12 mouse cellular contexts compared by ENCODE assay signal in the genomic region with DNA sequence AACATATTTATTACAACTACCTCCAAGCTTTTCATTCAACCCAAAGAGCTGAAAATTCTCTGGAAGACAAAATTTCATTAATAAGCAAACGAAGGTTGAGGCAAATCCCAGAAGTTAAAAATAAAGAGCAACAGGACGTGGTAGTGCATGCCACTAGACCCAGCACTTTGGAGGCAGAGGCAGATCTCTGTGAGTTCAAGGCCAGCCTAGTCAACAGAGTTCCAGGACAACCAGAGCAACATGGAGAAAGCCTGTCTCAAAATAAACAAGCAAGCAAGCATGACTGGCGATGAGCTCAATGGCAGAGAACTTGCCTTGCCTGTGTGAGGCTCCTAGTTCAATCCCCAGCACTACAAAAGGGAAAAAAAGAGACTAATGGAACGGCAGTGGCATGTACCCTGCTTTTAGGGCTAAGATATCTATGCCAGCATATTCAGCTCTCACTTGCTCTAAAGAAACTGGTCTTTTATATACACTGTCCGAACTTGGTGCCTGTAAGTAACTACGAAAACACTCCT. TPM values are rescaled to one million over a fixed set of nuclear protein-coding genes. Genes with fewer than 3 reads are reported as not detected.
DNase-seq lines count a peak whose midpoint lies in the region; ATAC-seq and TF ChIP-seq lines count a peak whose summit lies in the region.
"Had no signal": no experiment of that assay in that cellular context is flagged by ENCODE, and none has a peak within 500 bp of the region (broad histone marks: within the 10 kb centered on the region; RNA-seq: fewer than 3 reads in every experiment).

No protein-coding gene starts in this region.

- no peak for TF ChIP-seq EP300 in heart, adult 2 months (IDR thresholded peaks at IDR 0.05; ENCODE audit: insufficient read depth, low read depth, low read length)

- H3K9ac ChIP-seq in heart, adult 2 months (ENCODE audit: low read depth, low read length): 0 out of 2 replicates have a peak overlapping the region, but pooled peaks have one; percentile 9
- H3K9ac ChIP-seq in lung, embryonic 16.5 days (ENCODE audit: low read length): no peak overlapping the region
- no peak overlapping the region for H3K9ac ChIP-seq in intestine, embryonic 14.5 days (ENCODE audit: low read length)
- H3K9ac ChIP-seq in stomach, embryonic 15.5 days: no peak overlapping the region
- H3K9ac ChIP-seq: liver, embryonic 14.5 days had no signal

- no peak overlapping the region for H3K27ac ChIP-seq in heart, adult 2 months
- no peak overlapping the region; the same call in 1 of the 2 replicates for H3K27ac ChIP-seq in lung, embryonic 16.5 days (ENCODE audit: low read length)
- H3K27ac ChIP-seq in intestine, embryonic 14.5 days (ENCODE audit: low read depth): no peak overlapping the region
- no peak overlapping the region for H3K27ac ChIP-seq in stomach, embryonic 15.5 days
- H3K27ac ChIP-seq in kidney, adult 2 months (ENCODE audit: insufficient read depth, low read depth, low read length): no peak overlapping the region
- H3K27ac ChIP-seq: liver, embryonic 14.5 days had no signal

- intact Hi-C loops in heart, adult 2 months (cut with DNase I): no loop called here
- intact Hi-C loops in heart, postnatal 14 days (cut with DNase I): no loop called here

- H3K79me2 ChIP-seq in heart, adult 2 months (replicated peaks; ENCODE audit: control insufficient read depth, insufficient read depth, low read length): peaks cover 10% of the 10 kb centered on the region; the same call in 1 of the 2 replicates

- no peak for TF ChIP-seq CTCF in heart, adult 2 months (IDR thresholded peaks at IDR 0.05)
- no peak for TF ChIP-seq CTCF in kidney, adult 2 months (conservative IDR thresholded peaks at IDR 0.05; ENCODE audit: insufficient read depth, insufficient read length, low read depth, low read length)

- H3K9me3 ChIP-seq in lung, embryonic 16.5 days (ENCODE audit: control insufficient read depth, low read length): no peaks in the 10 kb centered on the region
- no peaks in the 10 kb centered on the region for H3K9me3 ChIP-seq in intestine, embryonic 14.5 days (ENCODE audit: control insufficient read depth, low read length)
- no peaks in the 10 kb centered on the region for H3K9me3 ChIP-seq in stomach, embryonic 15.5 days

- peaks cover 52% of the 10 kb centered on the region for H3K36me3 ChIP-seq in heart, adult 2 months (ENCODE audit: control insufficient read depth, insufficient read depth, low read length)
- peaks cover 4% of the 10 kb centered on the region for H3K36me3 ChIP-seq in lung, embryonic 16.5 days (ENCODE audit: control insufficient read depth, insufficient read depth, low read length)
- H3K36me3 ChIP-seq in intestine, embryonic 14.5 days (ENCODE audit: control insufficient read depth, insufficient read depth, low read length): 0 out of 2 replicates have a peak, but pooled peaks cover 3% of the 10 kb centered on the region
- no peaks in the 10 kb centered on the region for H3K36me3 ChIP-seq in stomach, embryonic 15.5 days
- H3K36me3 ChIP-seq in kidney, adult 2 months (ENCODE audit: control insufficient read depth, insufficient read depth, low read length): no peaks in the 10 kb centered on the region

- no peak overlapping the region for H3K4me3 ChIP-seq in heart, adult 2 months
- H3K4me3 ChIP-seq in lung, embryonic 16.5 days (ENCODE audit: low read length): peak overlapping the region; percentile 52
- H3K4me3 ChIP-seq in intestine, embryonic 14.5 days (ENCODE audit: low read depth, low read length): peak overlapping the region; percentile 88; the same call in 1 of the 2 replicates
- no peak overlapping the region; the same call in 1 of the 2 replicates for H3K4me3 ChIP-seq in stomach, embryonic 15.5 days (replicated peaks)
- H3K4me3 ChIP-seq in kidney, adult 2 months (ENCODE audit: insufficient read depth, low read depth, low read length): no peak overlapping the region

- no peak for TF ChIP-seq POLR2A in heart, adult 2 months (IDR thresholded peaks at IDR 0.05; ENCODE audit: insufficient read depth, low read depth, low read length)
- TF ChIP-seq POLR2A in kidney, adult 2 months (IDR thresholded peaks at IDR 0.05; ENCODE audit: low read depth, low read length): no peak

- H3K4me2 ChIP-seq in lung, embryonic 16.5 days (ENCODE audit: low read depth, low read length): peak overlapping the region; percentile 68
- peak overlapping the region; percentile 73 for H3K4me2 ChIP-seq in intestine, embryonic 14.5 days (ENCODE audit: low read length)
- peak overlapping the region; percentile 50 for H3K4me2 ChIP-seq in stomach, embryonic 15.5 days

- WGBS in heart, adult 2 months: 58% methylated on average over 6 of the region's 6 CpGs
- WGBS in lung, embryonic 16.5 days: 82% methylated on average over 6 of the region's 6 CpGs
- 93% methylated on average over 6 of the region's 6 CpGs for WGBS in intestine, embryonic 14.5 days
- 84% methylated on average over 6 of the region's 6 CpGs for WGBS in stomach, embryonic 15.5 days
- WGBS in kidney, adult 2 months: 74% methylated on average over 6 of the region's 6 CpGs

- peaks cover 17% of the 10 kb centered on the region for H3K4me1 ChIP-seq in heart, adult 2 months (ENCODE audit: control insufficient read depth, insufficient read depth, low read length)
- peaks cover 22% of the 10 kb centered on the region for H3K4me1 ChIP-seq in lung, embryonic 16.5 days (replicated peaks; ENCODE audit: control insufficient read depth, insufficient read depth, low read length)
- peaks cover 14% of the 10 kb centered on the region; the same call in 1 of the 2 replicates for H3K4me1 ChIP-seq in intestine, embryonic 14.5 days (replicated peaks; ENCODE audit: control insufficient read depth, insufficient read depth, low read length)
- H3K4me1 ChIP-seq in stomach, embryonic 15.5 days: peaks cover 7% of the 10 kb centered on the region
- peaks cover 19% of the 10 kb centered on the region; the same call in 1 of the 2 replicates for H3K4me1 ChIP-seq in kidney, adult 2 months (ENCODE audit: control insufficient read depth, insufficient read depth, low read length)

- no peaks in the 10 kb centered on the region for H3K27me3 ChIP-seq in heart, adult 2 months (ENCODE audit: control insufficient read depth, insufficient read depth, low read length)
- H3K27me3 ChIP-seq in lung, embryonic 16.5 days (ENCODE audit: control insufficient read depth, insufficient read depth, low read depth, low read length): no peaks in the 10 kb centered on the region
- H3K27me3 ChIP-seq in intestine, embryonic 14.5 days (replicated peaks; ENCODE audit: control insufficient read depth, insufficient read depth, low read length): no peaks in the 10 kb centered on the region
- no peaks in the 10 kb centered on the region for H3K27me3 ChIP-seq in stomach, embryonic 15.5 days (replicated peaks)
- H3K27me3 ChIP-seq in kidney, adult 2 months (replicated peaks; ENCODE audit: control insufficient read depth, insufficient read depth, low read length): no peaks in the 10 kb centered on the region
- H3K27me3 ChIP-seq: Patski had no signal

- no peak for DNase-seq in heart, adult 2 months
- no peak for DNase-seq in heart, postnatal 14 days
- DNase-seq in lung, postnatal 10 days: no peak
- DNase-seq in intestine, embryonic 14.5 days (ENCODE audit: low spot score): no peak
- DNase-seq in cerebellum, adult 8-10 months: no peak
- DNase-seq in kidney, adult 2 months: no peak
- DNase-seq: gastrocnemius, postnatal 36 days had no signal

- ATAC-seq in lung, embryonic 16.5 days (ENCODE audit: low read depth): no peak
- no peak for ATAC-seq in intestine, embryonic 14.5 days (replicated peaks; ENCODE audit: low FRiP score, low TSS enrichment, low read depth)
- ATAC-seq in stomach, embryonic 15.5 days (ENCODE audit: insufficient read depth, low FRiP score, low read depth): no peak
- ATAC-seq: Patski had no signal

RNA-seq across cellular contexts. Expression of a gene that starts 3.5 kb away (rescaled TPM):
- total RNA-seq in heart, adult 2 months (2021): 10 to 100 TPM; 53.4 to 61.4 TPM
- 26.5 and 54.5 TPM in 2 replicates for polyA plus RNA-seq in heart, adult 2 months (2012; rRNA removed)
- 100 to 1,000 TPM in 1 of 2 experiments, 10 to 100 TPM in 1; 92.4 to 107 TPM for total RNA-seq in heart, postnatal 14 days (2021)
- 64.3 and 68.4 TPM in 2 replicates for polyA plus RNA-seq in lung, embryonic 16.5 days (2015; fragmentation: Nextera tagmentation; extraction: Ambion mirVana)
- polyA plus RNA-seq in intestine, embryonic 14.5 days (2014; fragmentation: Nextera tagmentation; extraction: Ambion mirVana): 59.5 and 64.6 TPM in 2 replicates
- 60.0 and 71.9 TPM in 2 replicates for polyA plus RNA-seq in stomach, embryonic 15.5 days (2015; fragmentation: Nextera tagmentation; extraction: Ambion mirVana)
- polyA plus RNA-seq in kidney, adult 2 months (2012; rRNA removed): 53.2 and 58.7 TPM in 2 replicates

RNA-seq across cellular contexts. Expression of a gene that starts 11.8 kb away (rescaled TPM):
- not detected for total RNA-seq in heart, adult 2 months (2021)
- not detected in 2 replicates for polyA plus RNA-seq in heart, adult 2 months (2012; rRNA removed)
- total RNA-seq in heart, postnatal 14 days (2021): not detected
- polyA plus RNA-seq in lung, embryonic 16.5 days (2015; fragmentation: Nextera tagmentation; extraction: Ambion mirVana): 0.18 and 0.35 TPM in 2 replicates
- 0.34 and 0.60 TPM in 2 replicates for polyA plus RNA-seq in intestine, embryonic 14.5 days (2014; fragmentation: Nextera tagmentation; extraction: Ambion mirVana)
- polyA plus RNA-seq in stomach, embryonic 15.5 days (2015; fragmentation: Nextera tagmentation; extraction: Ambion mirVana): 0.18 and 0.22 TPM in 2 replicates
- 0.02 TPM in 1 of 2 replicates, not detected in the other for polyA plus RNA-seq in kidney, adult 2 months (2012; rRNA removed)
- total RNA-seq: gastrocnemius, postnatal 36 days had no signal
- polyA plus RNA-seq: liver, embryonic 14.5 days had no signal

RNA-seq across cellular contexts. Expression of a gene that starts 23.5 kb away (rescaled TPM):
- 10 to 100 TPM; 21.8 to 28.0 TPM for total RNA-seq in heart, adult 2 months (2021)
- 18.0 and 19.6 TPM in 2 replicates for polyA plus RNA-seq in heart, adult 2 months (2012; rRNA removed)
- total RNA-seq in heart, postnatal 14 days (2021): 10 to 100 TPM; 31.4 to 32.8 TPM
- 315 and 316 TPM in 2 replicates for polyA plus RNA-seq in lung, embryonic 16.5 days (2015; fragmentation: Nextera tagmentation; extraction: Ambion mirVana)
- 309 and 329 TPM in 2 replicates for polyA plus RNA-seq in intestine, embryonic 14.5 days (2014; fragmentation: Nextera tagmentation; extraction: Ambion mirVana)
- 221 and 237 TPM in 2 replicates for polyA plus RNA-seq in stomach, embryonic 15.5 days (2015; fragmentation: Nextera tagmentation; extraction: Ambion mirVana)
- 29.6 and 32.2 TPM in 2 replicates for polyA plus RNA-seq in kidney, adult 2 months (2012; rRNA removed)

RNA-seq across cellular contexts. Expression of a gene that starts 30.7 kb away (rescaled TPM):
- total RNA-seq in heart, adult 2 months (2021): 1 to 10 TPM; 5.8 to 5.9 TPM
- not detected in 2 replicates for polyA plus RNA-seq in heart, adult 2 months (2012; rRNA removed)
- 10 to 100 TPM in 1 of 2 experiments, 1 to 10 TPM in 1; 4.3 to 11.7 TPM for total RNA-seq in heart, postnatal 14 days (2021)
- polyA plus RNA-seq in lung, embryonic 16.5 days (2015; fragmentation: Nextera tagmentation; extraction: Ambion mirVana): not detected in 2 replicates
- not detected in 2 replicates for polyA plus RNA-seq in intestine, embryonic 14.5 days (2014; fragmentation: Nextera tagmentation; extraction: Ambion mirVana)
- not detected in 2 replicates for polyA plus RNA-seq in stomach, embryonic 15.5 days (2015; fragmentation: Nextera tagmentation; extraction: Ambion mirVana)
- polyA plus RNA-seq in kidney, adult 2 months (2012; rRNA removed): not detected in 2 replicates
- total RNA-seq: gastrocnemius, postnatal 36 days had no signal
- polyA plus RNA-seq: C2C12, Patski had no signal

RNA-seq across cellular contexts. Expression of a gene that starts 31.1 kb away (rescaled TPM):
- 10 to 100 TPM; 11.5 to 14.2 TPM for total RNA-seq in heart, adult 2 months (2021)
- polyA plus RNA-seq in heart, adult 2 months (2012; rRNA removed): 6.8 and 10.4 TPM in 2 replicates
- 10 to 100 TPM; 13.9 to 15.0 TPM for total RNA-seq in heart, postnatal 14 days (2021)
- polyA plus RNA-seq in lung, embryonic 16.5 days (2015; fragmentation: Nextera tagmentation; extraction: Ambion mirVana): 34.6 and 38.0 TPM in 2 replicates
- 39.5 and 40.6 TPM in 2 replicates for polyA plus RNA-seq in intestine, embryonic 14.5 days (2014; fragmentation: Nextera tagmentation; extraction: Ambion mirVana)
- polyA plus RNA-seq in stomach, embryonic 15.5 days (2015; fragmentation: Nextera tagmentation; extraction: Ambion mirVana): 31.1 and 34.5 TPM in 2 replicates
- 7.8 and 9.3 TPM in 2 replicates for polyA plus RNA-seq in kidney, adult 2 months (2012; rRNA removed)

Comparison
In these comparisons a context has a peak if more than half of its experiments do, and no peak if none do; other contexts are left out.
1. H3K4me3 ChIP-seq: peak in lung, embryonic 16.5 days (single experiment) and intestine, embryonic 14.5 days (single experiment); none in heart, adult 2 months (single experiment), stomach, embryonic 15.5 days (single experiment) and kidney, adult 2 months (single experiment).
2. Peak in every context shown above with its lines, with median percentiles within 50 percentile points of each other: H3K4me2 ChIP-seq.